Mouse (Mus musculus) thymus, postnatal 10 days (tissue): ENCODE measurements at regions not wholly inside any gene's neighbourhood (a gene's known extent, or its start where the extent isn't known, plus 50 kb on each side); places are given as distances from the start of the nearest gene placed in this dataset.

Source experiments
- DNase-seq, 2 experiments: peaks; one replicate each; pipeline ENCODE4 v3.0.0; 2021; ENCODE audit warnings: low spot score in 2 of 2

DNA sequence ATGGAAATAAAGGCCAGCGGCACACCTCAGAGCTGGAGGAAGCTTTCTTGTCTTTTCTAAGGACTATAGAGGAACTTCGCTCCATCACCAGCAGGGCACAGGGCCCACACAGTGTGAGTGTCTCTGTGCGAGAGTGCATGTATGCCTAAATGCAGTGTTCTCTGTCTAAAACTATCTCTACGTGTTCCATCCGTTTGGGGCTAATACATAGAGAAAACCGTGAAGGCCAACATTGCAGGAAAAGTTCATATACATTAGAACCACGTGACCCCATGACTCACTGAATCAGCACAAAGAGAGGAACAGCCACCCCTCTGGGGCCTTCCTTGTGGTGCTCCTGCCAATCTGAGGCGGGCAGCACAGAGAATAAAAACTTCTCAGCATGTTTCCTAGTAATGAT, 431.4 kb upstream of the Mctp2 start:
- no peak for DNase-seq

DNA sequence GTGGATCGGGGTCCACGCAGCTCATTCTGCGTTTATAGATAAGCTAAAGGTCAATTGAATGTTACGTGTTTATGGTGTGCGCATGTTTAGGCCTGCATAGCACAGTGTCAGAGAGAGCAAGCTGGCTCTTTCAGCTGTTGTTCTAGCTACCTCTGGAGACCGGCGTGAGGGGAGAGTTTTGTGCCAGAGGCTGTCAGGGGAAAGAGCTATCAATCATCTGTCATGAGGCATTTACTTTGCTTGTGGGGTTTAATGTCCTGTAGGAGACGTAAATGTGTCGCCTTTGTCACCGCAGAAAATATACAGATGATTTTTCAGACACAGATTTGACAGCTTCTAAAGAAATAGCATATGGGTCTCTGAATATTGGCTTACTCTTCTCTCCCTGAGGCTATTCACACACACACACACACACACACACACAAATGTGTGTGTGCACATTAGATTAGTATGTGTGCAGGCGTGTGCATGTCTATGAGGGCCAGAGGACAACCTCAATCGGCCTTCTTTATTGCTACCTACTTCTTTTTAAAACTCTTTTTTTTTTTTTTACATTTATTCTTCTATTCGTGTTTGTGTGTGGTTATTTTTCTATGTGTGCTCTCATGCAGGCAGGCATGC, 432.0 kb upstream of the Mctp2 start:
- no peak for DNase-seq

DNA sequence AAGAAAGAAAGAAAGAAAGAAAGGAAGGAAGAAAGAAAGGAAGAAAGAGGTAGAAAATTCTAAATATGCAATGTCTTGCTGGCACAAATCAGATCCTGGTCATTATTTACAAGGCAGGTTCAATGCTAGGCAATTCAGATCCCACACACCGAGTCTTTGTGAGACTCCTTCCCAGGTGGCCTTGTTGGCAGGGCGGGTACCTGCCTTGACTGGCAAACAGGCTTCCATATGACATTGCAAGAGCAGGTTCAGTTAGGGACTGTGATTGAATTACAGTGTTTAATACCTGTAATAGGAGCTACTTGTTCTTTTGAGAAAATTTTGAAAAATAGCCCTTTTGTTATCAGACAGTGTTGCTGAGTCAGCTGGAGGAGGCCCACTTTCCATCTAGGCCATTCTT, 436.0 kb upstream of the Mctp2 start:
- no peak for DNase-seq

DNA sequence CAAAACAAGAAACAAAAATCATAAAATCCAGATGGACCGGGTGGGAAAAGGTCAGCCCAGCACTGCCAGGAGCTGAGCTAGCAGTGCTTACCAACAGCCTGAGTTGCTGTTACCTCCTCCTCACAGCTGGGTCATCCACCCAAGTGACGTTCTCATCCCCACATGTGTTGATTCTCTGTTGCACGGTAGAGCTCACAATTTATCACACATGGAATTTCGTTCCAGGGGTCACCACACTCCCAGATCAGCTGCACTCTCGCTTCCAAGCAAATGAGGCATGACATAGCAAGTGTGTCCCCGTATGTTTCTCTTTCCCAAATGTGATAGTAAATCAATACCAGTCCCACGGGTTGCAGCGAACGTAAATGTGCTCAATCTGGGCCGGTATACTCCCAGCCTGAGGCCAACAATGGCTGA, 445.1 kb upstream of the Mctp2 start:
- no peak for DNase-seq

DNA sequence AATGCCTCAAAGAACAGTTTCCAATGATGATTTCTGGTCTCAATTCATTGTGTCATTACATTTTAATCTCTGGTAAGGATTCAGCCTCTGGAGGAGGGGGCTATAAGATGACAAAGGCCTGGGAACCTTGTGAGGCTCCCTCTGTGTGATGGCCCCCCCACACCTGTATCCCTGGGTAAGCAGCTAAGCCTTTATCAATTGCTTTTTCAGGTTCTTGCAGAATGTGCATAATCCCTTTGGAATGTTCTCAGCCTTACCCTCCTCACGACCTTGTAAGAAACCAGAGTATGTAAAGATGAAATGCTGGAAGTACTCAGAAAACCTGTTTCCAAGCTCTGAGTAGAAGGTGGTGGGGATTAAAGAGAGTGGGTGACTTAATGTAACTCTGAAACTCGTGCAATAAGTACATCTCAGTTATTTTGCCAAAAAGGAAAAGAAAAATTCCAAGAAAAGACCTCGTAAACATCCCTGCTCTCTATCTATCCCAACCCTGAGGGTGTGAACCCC, 446.7 kb upstream of the Mctp2 start:
- DNase-seq: no peak

DNA sequence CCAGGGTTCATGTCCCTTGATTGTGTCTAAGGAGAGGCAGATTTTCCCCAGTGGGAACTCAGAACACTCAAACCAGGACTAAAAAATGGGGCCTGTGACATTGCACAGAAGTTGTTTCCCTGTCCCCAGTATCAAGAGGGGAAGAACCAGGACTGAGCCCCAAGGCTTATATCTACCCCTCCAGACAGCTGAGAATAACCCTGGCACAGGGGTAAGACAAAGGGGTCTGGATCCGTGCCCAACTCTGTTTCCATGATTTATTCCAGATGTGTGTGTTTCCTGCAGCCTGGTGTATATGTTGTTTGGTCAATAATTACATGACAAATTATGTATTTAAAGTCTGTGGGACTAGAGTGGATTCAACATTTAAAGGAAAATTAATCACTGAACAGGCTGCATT, 456.3 kb upstream of the Mctp2 start:
- no peak for DNase-seq

DNA sequence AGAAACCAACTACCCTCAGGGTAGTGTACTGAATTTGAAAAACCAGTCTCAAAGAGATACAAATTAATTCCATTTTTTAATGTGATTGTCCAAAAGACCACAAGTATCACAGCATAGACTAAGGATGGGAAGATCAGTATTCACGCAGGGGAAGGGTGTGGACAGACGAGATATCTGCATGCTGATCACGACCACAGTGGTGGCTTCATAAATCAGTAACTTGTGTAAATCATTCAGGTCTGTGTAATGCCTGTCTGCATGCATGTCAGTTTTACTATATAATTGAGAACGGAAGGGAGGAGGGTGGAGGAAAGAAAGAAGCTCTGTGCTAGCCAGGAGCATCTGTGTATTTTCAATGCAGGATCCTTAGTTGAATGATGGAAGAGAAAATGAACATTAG, 462.3 kb upstream of the Mctp2 start:
- DNase-seq: no peak

DNA sequence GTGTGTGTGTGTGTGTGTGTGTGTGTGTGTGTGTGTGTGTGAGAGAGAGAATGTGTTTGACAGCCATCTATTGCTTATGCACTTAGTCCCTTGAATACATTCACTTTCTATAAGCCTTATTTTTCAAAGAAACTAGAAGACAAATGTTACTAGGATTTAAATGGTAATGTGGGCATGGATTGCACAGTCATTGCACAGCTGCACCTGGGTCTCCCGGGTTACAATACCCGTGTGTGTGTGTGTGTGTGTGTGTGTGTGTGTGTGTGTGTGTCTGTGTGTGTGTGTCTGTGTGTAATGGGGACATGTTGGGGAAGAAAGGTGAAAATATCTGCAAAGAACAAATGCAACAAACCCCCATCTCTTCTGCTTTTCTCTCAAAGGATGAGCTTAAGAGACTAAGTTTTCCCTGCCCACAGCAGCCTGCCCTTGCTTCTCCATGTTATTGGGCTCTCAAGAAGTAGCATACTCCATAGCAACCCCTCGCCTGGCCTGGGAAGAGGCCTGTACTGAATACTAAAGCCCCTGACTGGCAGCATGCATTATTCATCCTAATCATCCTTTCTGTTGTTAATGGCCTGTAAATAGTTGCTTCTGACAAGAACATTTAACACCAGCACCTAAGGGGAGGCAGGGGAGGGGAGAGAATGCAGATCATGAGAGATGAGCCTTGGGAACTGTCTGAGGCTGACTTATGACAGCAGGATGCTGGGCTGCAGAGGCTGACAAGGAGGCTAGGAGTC, 467.8 kb upstream of the Mctp2 start:
- no peak for DNase-seq

DNA sequence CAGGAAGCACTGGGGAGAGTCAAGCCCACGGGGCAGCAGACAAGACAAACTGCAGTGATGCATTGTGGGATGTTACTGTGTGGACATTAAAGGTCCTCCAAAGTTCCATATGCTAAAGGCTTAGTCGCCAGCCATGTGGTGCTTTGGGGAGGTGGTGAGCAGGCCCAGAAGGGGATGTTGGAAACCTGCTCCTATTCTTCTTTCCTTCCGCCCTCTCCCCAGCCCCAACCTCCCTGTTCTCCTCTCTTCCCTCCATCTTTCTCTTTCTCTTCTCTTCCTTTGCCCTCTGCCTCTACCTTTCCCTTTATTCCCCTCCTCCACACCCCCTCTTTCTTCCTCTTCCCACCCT, 468.3 kb upstream of the Mctp2 start:
- no peak for DNase-seq

DNA sequence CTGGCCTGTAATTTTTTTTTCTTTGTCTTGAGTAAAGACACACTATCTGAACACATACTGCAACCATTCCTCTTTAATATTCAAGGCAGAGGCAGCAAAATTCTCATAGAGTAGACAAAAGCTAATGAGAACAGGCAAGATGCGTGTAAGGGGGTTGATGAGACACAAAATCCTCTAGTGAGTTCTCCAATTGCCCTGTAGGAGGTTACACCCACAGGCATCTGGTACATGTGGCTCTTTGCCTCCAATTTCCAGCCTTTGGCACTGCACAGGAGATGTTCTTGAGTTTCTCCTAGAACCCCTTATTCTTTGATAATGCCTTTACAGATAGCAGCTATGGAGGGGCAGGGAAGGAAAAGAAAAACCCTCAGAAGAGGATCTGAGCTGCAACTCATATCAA, 480.9 kb upstream of the Mctp2 start:
- DNase-seq: no peak

DNA sequence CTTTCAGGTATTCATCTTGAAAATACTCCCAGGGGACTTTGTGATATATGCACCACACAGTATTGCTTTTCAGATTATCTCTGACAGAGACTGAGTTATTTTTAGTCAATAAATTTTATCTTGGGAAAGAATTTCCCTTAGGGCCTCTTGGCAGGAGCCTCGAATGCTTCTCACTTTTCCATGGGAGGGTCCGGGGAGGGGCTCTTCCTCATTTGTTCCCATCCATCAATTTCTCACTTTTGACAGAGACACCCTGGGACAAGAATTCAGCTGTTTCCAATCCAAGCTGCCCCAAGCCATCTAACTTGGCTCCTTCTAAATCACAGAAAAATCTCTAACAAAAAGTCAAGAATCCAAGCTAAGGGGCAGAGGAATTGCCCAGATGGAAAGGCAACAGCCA, 481.9 kb upstream of the Mctp2 start:
- no peak for DNase-seq

DNA sequence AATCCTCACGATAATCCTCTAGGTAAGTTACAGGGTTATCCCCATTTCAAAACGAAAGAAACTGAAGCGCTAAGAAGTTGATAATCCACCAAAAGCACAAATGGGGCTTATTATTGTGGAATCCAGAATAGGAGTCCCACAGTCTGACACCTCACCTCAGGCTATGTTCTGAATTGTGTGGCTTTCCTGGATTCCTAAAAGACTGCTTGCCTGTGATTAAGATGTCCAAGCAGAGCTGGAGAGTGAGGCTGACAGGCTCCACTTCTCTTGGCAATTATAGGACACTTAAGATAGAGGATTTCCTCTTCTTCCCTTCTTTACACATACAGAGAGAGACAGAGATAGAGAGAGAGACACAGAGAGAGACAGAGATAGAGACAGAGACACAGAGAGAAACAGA, 515.7 kb upstream of the Mctp2 start:
- no peak for DNase-seq

DNA sequence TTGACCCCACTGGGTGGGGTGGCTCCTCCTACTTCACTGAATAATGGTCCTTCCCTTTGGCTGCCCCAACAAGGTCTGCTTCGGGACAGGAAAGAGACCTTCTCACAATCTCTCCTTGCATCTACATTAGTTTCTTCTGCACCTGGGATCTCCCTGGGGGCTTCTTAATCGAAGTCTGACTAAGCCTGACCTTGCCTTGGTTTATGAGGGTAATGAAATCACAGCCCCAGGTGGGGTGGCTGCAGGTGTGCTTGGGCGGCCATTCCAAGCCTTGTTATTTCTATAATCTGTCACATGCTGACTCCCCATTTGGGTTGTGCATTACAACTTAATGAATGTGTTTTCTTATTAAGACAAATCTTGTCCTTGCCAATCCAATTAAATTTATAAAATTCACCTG, 520.2 kb upstream of the Mctp2 start:
- no peak for DNase-seq

DNA sequence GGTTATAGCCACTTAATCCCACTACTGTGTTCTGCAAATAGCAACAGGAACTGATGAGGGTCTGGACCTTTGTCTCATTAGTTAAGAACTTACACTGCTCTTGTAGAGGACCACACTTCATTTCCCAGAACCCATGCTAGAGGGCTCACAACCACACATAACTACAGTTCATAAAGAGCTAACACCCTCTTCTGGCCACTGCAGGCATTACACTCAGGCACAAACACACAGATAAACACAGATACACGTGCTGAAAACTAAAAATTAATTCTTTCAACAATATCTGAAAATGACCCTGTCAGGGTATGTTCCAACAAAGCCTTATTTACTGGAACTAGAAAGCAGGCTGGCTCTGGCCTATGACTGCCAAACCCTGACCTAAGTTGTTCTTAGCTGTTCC, 529.0 kb upstream of the Mctp2 start:
- no peak for DNase-seq

DNA sequence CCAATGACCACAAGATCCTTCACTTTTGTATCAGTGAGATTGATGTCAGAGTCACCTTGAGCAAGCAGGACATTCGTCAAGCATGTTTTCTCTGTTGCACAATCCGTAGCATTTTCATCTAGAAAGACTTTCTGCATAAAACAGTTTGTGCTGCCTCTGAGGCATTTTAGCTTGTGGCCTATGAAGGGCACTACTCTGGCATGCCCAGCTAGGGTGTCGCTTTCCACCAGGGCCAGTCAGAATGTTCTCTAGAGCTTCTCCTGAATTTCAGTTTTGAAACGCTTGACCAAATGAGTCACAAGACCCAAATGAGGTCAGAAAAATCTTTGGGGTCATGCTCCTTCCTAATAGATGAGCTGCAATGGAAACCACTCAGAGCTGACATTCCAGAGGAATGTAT, 529.6 kb upstream of the Mctp2 start:
- no peak for DNase-seq

DNA sequence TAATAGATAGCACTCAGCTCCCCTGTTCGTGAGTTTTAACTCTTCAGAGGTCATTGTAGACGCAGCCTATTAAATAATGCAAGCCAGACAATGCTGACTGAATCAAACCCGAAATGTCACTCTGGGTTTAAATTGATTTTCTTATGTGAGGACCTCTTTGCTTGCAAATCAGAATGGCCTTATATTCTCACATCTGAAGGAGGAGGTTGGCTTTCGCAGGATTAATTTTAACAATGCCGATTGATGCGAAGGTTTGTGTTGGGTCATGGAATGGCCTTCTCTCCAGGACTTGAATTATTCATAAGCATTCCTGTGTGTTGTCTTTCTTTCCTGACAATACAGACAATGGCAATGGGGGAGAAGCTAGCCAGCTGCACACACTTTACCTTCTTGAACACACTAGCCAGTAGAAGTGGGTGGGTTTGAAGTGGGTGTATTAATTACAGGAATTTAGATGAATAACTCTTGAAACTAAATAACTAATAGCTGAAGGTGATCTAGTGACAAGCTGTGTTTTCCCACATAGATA, 530.1 kb upstream of the Mctp2 start:
- DNase-seq: no peak

DNA sequence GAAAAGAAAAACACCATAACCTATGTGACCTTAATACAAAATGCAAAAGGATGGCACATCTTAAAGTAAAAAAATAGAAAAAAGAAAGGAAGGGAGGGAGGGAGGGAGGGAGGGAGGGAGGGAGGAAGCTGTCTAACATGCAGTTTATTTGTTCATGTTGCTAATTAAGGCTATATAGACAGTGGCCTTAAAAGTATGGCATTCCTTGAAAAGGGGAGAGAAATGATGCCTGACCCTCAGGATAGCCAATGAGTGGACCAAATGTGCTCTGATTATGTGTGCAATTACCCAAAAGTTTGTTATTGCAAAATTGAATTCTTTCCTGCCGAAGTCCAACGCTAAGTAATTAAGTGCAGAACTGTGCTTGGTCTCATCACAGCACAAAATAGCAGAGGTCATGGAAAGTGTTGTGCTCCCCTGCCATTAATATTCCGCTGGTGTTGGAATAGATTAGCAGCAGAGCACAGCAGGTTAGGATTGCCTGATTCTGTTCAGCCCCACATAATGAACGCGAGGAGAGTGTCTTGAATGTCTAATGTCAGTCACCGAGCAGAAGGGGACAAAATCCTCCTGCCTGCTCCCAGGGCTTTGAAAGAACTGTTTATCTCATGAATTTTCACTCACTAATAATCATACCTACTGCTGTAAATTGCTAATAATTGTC, 531.7 kb upstream of the Mctp2 start:
- no peak for DNase-seq

DNA sequence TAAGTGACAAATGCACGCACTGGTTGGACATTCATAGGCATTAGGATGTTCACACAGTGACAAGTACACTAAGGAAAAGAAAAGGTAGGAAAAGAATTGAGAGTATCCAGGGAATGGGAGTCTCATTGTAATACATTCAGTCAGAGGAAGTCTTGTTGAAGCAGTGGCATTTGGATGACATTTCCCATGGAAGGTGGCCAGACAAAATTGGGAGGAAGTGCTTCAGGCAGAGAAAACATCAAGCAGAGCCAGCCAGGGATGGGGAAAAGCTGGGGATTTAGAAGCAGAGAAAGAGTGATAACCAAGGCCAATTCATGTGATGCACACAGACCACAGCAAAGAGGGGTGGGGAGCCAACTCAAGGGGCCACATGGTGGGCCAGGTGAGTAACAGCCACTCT, 524.0 kb upstream of the Rgma start:
- no peak for DNase-seq

DNA sequence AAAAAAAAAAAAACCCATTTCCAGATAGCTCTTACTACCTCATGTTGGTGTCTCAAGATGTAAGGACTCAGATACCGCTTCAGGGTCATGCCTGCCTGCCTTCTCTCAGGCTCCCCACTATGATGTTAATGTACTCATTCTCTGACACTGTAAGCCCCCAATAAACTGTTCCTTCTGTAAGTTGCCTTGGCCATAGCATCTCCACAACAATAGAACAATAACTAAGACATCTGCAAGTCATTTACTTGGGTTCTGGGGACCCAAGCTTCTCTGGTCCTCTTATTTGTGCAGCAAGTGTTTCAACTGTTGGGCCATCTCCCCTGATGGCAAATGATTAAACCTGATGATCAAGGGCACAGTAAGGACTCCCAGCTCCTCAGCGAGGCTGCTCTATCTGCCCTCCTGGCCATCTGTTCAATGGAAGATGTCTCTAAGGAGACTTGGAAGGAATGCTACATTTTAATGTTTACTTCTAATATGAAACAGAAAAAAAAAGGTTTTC, 520.8 kb upstream of the Rgma start:
- DNase-seq: no peak

DNA sequence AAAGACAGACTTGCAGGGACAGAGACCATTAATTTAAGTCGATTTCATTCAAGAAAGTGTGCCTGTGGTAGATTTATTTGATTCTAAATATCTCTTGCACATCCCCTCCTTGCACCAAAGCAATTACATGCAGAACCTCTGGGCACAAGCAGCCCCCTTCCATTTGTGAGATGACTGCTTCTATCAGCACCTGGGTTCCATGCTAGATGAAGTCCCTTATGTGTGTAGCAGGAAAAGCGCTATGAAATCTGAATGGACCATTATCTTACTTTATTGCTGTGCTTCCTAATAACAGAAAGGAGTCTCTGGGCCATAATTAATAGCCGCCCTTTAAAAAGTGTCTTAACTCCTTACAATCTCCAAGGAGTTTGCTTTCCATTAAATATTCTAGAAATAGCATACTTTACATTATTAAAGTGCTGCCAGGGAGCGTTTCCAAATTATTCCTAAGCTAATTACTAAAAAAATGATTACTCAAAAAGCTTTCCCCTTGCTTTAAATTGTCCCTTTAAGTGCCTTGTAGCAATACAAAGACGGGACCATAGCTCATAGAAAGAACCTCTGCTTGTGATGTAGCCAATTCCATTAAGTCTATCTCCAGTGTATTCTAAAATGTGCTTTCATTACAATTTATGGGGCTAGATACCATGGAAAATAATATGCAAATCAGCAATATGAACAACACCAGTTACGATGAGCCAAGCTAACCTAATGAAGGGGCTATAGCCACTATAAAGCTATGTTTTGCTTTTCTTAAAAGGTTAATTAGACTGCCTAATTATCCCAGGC, 508.1 kb upstream of the Rgma start:
- DNase-seq: no peak

DNA sequence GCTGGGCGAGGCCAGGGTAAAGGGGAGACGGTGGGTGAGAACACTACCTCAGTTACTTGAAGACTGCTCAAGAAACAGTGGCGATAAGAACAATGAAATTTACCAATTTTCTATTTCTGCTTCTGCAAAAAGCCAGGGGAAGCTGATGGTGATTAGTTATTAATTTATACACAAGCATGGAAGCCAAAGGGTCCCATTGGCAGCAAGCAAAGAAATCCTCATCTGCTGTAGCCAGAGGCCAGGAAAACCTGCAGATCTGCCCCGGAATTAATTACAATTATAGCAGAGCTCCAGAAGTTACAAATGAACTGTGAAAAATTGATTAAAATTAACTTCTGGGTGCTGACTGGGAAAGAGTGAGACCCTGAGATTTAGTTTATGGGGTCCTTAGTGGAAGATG, 506.2 kb upstream of the Rgma start:
- DNase-seq: no peak

DNA sequence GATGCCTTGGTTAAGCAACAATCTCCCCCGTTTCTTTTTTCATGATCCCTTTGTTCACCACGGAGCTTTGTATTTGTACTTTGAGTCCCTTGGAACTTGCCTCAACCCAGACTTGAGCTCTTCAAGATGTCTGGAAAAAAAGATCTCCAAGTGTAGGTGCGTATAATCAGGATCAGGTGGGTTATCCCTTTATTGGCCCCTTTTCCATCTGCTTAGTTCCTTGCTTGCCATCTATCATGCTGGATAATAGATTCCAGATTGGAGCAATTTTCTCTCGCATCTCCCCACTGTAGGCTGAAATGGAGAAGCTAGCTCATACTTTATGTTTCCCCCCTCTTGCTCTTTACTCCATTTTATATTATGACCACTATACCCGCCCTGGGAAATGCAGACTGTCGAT, 474.5 kb upstream of the Rgma start:
- no peak for DNase-seq
